Mouse (Mus musculus): ENCODE data around the gene Ptafr. TPM values are rescaled to one million over a fixed set of nuclear protein-coding genes. Genes with fewer than 3 reads are reported as not detected.

The Ptafr gene
- 0.38 TPM in 2 replicates for total RNA-seq (2014; rRNA removed)
- polyA plus RNA-seq (2015; fragmentation: Nextera tagmentation; extraction: Ambion mirVana): 0.23 and 0.38 TPM in 2 replicates

DNA sequence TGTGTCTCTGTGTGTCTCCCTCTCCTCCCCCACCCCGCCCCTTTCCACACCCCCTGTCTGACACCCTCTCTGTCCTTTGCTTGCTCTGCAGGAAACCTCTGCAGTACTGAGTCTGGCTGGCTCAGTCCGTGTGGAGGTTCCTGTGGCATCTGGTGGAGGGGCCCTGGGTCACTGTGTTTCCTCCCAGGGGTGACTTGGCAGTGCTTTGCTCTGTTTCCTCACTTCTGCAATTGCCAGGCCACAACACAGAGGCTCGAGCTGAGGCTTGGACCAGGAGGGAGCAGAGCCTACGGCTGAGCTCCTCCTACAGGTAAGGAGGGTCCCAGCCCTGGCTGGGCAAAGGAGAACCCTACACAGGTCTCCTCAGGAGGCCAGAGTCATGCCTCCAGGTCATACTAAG is at the start of gene Ptafr:
Ptafr (plus strand) TSS at position 103 of the 400 bp plus-strand sequence.
- ATAC-seq (no peak), DNase-seq (no peak)
- Histone ChIP-seq H3K4me1 (ENCODE audit: insufficient read depth) (no peaks in the 10 kb centered on the region), H3K9me3 (ENCODE audit: low read length) (no peaks in the 10 kb centered on the region), H3K9ac (no peak within 1 kb of the TSS), H3K36me3 (ENCODE audit: insufficient read depth) (no peaks in the 10 kb centered on the region), H3K27me3 (ENCODE audit: insufficient read depth, low read length) (no peaks in the 10 kb centered on the region), H3K27ac (ENCODE audit: low read depth, low read length) (no peak within 1 kb of the TSS), H3K4me3 (ENCODE audit: low read depth, low read length) (no peak within 1 kb of the TSS), H3K4me2 (ENCODE audit: low read depth) (no peak within 1 kb of the TSS)
- WGBS: 51% methylated on average over 4 of the region's 4 CpGs
- no peak for TF ChIP-seq CTCF (IDR thresholded peaks at IDR 0.05; ENCODE audit: low read depth)

DNA sequence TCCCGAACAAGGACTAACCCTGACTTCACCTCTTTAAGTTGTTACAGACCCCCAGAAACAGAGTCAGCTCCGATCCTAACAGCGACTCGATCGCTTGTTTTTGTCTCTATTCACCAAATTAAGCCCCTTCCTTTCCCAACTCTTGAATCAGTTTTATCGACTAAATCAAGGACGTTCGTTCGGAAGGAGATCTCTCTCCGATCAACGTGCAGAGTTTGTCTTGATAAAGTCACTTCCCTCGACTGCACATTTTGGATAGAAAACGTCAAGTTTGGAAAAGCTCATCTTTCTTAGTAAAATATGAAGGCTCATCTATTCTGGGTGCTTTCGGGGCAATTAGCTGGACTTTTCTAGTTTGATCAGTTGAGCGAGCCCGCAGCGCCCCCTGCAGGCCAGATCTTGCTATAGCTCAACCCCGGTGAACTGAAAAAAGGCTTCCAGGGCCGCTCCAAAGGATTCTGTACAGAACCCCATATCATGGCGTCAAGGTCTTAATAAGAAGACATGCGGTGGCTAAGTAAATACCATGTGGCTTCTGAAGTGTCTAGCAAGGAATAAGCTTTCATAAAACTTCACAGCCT is 49.2 kb upstream of the Ptafr start:
- H3K9ac ChIP-seq: peak overlapping the region; percentile 29
- H3K27ac ChIP-seq (ENCODE audit: low read depth, low read length): no peak overlapping the region; the same call in 1 of the 2 replicates
- no peaks in the 10 kb centered on the region for H3K36me3 ChIP-seq (ENCODE audit: insufficient read depth)
- H3K4me3 ChIP-seq (ENCODE audit: low read depth, low read length): peak overlapping the region; percentile 44
- peak; percentile 13; the same call in 1 of the 2 replicates for ATAC-seq
- whole genome bisulfite sequencing: under 1% methylated on average over 21 of the region's 21 CpGs
- no peaks in the 10 kb centered on the region for H3K9me3 ChIP-seq (ENCODE audit: low read length)
- DNase-seq: peak; percentile 89
- H3K4me2 ChIP-seq (ENCODE audit: low read depth): peak overlapping the region; percentile 88
- peak; percentile 84 for TF ChIP-seq CTCF (IDR thresholded peaks at IDR 0.05; ENCODE audit: low read depth)
- 0 out of 2 replicates have a peak, but pooled peaks cover 3% of the 10 kb centered on the region for H3K4me1 ChIP-seq (ENCODE audit: insufficient read depth)
- no peaks in the 10 kb centered on the region for H3K27me3 ChIP-seq (ENCODE audit: insufficient read depth, low read length)

DNA sequence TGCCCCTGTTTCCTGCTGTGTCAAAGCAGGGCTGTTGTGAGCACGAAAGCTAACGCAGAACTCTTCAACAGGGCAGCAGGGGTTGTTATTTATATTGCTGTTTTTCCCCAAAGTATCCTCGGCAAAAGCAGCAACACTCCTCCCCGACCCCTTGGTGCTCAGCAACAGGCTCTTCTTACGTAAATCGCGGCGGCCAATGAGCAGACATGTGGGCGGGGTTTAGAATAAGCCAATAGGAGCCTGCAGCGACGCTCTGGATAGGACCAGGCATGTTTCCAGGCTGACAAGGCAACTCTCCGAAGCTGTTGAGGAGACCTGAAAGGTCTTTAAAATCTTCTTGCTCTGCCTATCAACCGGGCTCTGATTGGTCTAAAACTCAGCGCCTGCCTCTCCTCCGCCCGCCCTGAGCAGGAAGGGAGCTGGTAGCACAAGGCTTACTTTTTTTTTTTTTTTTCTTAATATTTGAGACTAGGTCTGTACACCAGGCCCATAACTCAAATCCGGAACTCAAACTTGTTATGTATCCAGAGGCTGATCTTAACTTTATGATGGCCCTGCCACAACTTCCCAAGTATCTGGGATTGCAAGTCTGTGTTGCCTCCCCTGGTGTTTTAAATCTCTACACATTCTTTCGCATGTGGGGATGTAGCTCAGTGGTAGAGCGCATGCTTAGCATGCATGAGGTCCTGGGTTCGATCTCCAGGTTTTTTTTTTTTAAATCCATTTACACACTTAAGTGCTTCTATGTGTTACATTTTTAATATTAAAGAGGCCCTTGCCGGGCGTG is 48.3 kb upstream of the Ptafr start:
- Histone ChIP-seq H3K4me1 (ENCODE audit: insufficient read depth) (0 out of 2 replicates have a peak, but pooled peaks cover 3% of the 10 kb centered on the region), H3K4me3 (ENCODE audit: low read depth, low read length) (peak overlapping the region; percentile 44), H3K9ac (peak overlapping the region; percentile 29), H3K27ac (ENCODE audit: low read depth, low read length) (peak overlapping the region; percentile 51; the same call in 1 of the 2 replicates), H3K36me3 (ENCODE audit: insufficient read depth) (no peaks in the 10 kb centered on the region), H3K27me3 (ENCODE audit: insufficient read depth, low read length) (no peaks in the 10 kb centered on the region), H3K4me2 (ENCODE audit: low read depth) (peak overlapping the region; percentile 88), H3K9me3 (ENCODE audit: low read length) (no peaks in the 10 kb centered on the region)
- DNase-seq (peak; percentile 95), ATAC-seq (peak; percentile 97)
- TF ChIP-seq CTCF (IDR thresholded peaks at IDR 0.05; ENCODE audit: low read depth): no peak
- 21% methylated on average over 22 of the region's 22 CpGs for WGBS

DNA sequence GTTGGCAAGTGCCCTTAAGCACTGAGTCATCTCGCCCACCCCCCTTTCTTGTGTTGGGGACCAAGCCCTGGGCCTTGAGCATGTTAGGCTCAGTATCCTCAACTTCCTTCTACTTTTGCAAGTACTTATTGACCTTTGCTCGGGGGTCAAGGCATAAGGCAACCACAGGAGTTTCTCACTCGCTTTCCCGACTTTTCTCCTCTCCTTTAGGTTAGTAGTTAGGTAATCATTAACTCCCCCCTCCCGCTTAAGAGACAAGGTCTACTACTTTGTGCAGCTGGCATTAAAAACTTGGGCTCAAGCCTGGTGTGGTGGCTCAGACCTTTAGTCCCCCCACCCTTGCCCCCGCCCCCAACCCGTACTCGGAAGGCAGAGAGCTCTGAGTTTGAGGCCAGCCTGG is 45.8 kb upstream of the Ptafr start:
- no peak overlapping the region for H3K4me2 ChIP-seq (ENCODE audit: low read depth)
- no peak overlapping the region for H3K27ac ChIP-seq (ENCODE audit: low read depth, low read length)
- WGBS: 82% methylated on average over 8 of the region's 8 CpGs
- no peak for TF ChIP-seq CTCF (IDR thresholded peaks at IDR 0.05; ENCODE audit: low read depth)
- no peak overlapping the region for H3K9ac ChIP-seq
- H3K27me3 ChIP-seq (ENCODE audit: insufficient read depth, low read length): no peaks in the 10 kb centered on the region
- no peaks in the 10 kb centered on the region for H3K9me3 ChIP-seq (ENCODE audit: low read length)
- H3K36me3 ChIP-seq (ENCODE audit: insufficient read depth): no peaks in the 10 kb centered on the region
- H3K4me3 ChIP-seq (ENCODE audit: low read depth, low read length): no peak overlapping the region
- 0 out of 2 replicates have a peak, but pooled peaks cover 3% of the 10 kb centered on the region for H3K4me1 ChIP-seq (ENCODE audit: insufficient read depth)
- ATAC-seq: no peak
- no peak for DNase-seq

DNA sequence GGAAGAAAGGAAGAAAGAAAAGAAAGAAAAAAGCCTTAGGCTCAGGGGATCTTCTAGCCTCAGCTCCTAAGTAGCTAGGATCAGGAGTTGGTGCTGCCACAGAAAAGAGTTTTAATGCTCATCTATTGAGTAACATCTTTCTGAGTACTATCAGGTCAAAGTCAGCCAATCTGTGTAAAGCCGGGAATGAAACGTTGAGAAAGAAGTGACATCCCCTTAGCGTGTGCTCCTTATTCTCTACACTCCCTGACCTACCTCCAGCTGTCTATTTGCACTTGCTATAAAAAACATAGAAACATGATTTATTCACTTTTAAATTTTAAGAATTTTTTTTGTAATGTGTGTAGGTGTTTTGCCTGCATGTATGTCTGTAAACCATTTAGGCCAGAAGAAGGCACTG is 44.7 kb upstream of the Ptafr start:
- Histone ChIP-seq H3K27me3 (ENCODE audit: insufficient read depth, low read length) (no peaks in the 10 kb centered on the region), H3K36me3 (ENCODE audit: insufficient read depth) (no peaks in the 10 kb centered on the region), H3K4me2 (ENCODE audit: low read depth) (no peak overlapping the region), H3K27ac (ENCODE audit: low read depth, low read length) (no peak overlapping the region), H3K4me1 (ENCODE audit: insufficient read depth) (0 out of 2 replicates have a peak, but pooled peaks cover 3% of the 10 kb centered on the region), H3K9ac (no peak overlapping the region), H3K9me3 (ENCODE audit: low read length) (no peaks in the 10 kb centered on the region), H3K4me3 (ENCODE audit: low read depth, low read length) (no peak overlapping the region)
- WGBS: 96% methylated on average over 3 of the region's 3 CpGs
- ATAC-seq (no peak), DNase-seq (no peak)
- TF ChIP-seq CTCF (IDR thresholded peaks at IDR 0.05; ENCODE audit: low read depth): no peak

DNA sequence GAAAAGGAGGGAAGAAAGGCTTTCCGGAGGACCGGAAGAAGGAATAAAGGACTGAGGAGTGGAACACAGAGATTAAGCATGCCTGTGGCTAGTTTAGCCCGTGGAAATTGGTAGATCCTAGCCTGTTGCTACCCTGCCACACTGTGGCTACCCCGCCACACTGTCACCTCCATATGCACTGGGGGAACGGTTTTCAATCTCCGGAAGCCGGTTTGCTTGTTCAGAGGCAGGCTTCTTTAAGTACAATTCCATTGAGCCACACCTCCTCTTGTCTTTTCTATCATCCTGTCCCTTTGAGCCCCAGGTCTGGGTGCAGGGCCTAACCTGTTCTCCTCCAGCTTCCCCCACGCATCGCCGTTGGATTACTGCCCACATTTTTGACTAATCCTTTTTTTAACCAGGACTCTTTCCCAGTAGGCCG is 39.5 kb upstream of the Ptafr start:
- Histone ChIP-seq H3K27ac (ENCODE audit: low read depth, low read length) (no peak overlapping the region), H3K4me3 (ENCODE audit: low read depth, low read length) (no peak overlapping the region), H3K4me2 (ENCODE audit: low read depth) (no peak overlapping the region), H3K9ac (no peak overlapping the region), H3K9me3 (ENCODE audit: low read length) (no peaks in the 10 kb centered on the region), H3K27me3 (ENCODE audit: insufficient read depth, low read length) (no peaks in the 10 kb centered on the region), H3K36me3 (ENCODE audit: insufficient read depth) (no peaks in the 10 kb centered on the region), H3K4me1 (ENCODE audit: insufficient read depth) (no peaks in the 10 kb centered on the region)
- DNase-seq (no peak), ATAC-seq (no peak)
- no peak for TF ChIP-seq CTCF (IDR thresholded peaks at IDR 0.05; ENCODE audit: low read depth)
- WGBS: 7% methylated on average over 11 of the region's 11 CpGs

DNA sequence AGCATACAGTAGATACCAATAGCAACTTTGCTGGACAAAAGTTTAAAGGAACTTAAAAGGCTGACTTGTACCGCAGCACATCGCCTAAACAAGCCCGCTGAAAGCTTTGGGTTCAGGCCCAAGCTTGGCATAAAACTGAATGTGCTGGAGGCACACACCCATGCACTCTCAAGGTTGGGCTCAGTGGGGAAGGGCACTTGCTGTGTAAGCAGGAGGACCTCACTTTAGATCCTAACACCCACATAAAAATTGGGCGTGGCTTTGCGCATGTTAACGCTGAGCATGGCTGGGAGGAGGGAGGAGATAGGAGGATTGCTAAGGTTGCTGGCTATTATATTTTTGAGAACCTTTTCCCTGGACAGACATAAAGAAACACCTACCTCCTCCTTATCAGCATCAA is 39.1 kb upstream of the Ptafr start:
- no peak for TF ChIP-seq CTCF (IDR thresholded peaks at IDR 0.05; ENCODE audit: low read depth)
- no peaks in the 10 kb centered on the region for H3K36me3 ChIP-seq (ENCODE audit: insufficient read depth)
- no peaks in the 10 kb centered on the region for H3K9me3 ChIP-seq (ENCODE audit: low read length)
- ATAC-seq: no peak
- no peak overlapping the region for H3K4me3 ChIP-seq (ENCODE audit: low read depth, low read length)
- no peak for DNase-seq
- H3K27ac ChIP-seq (ENCODE audit: low read depth, low read length): no peak overlapping the region; the same call in 1 of the 2 replicates
- no peak overlapping the region for H3K9ac ChIP-seq
- H3K27me3 ChIP-seq (ENCODE audit: insufficient read depth, low read length): no peaks in the 10 kb centered on the region
- H3K4me2 ChIP-seq (ENCODE audit: low read depth): no peak overlapping the region
- no peaks in the 10 kb centered on the region for H3K4me1 ChIP-seq (ENCODE audit: insufficient read depth)
- 37% methylated on average over 6 of the region's 6 CpGs for WGBS
